15 mouse cellular contexts compared by ENCODE assay signal in the genomic region with DNA sequence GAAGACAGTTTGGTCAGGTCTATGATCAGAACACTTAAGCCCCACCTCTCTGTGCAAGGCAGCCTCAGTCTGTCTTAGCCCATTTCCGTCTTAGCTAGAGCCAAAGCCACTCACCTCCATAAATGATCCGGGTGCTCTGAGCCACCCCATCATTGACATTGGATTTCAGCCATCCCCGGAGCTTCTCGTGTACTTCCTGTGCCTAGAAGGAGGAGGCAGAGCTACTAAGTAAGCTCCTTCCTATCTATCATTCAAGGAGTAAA. TPM values are rescaled to one million over a fixed set of nuclear protein-coding genes. Genes with fewer than 3 reads are reported as not detected.
DNase-seq lines count a peak whose midpoint lies in the region; ATAC-seq and TF ChIP-seq lines count a peak whose summit lies in the region.
"Had no signal": no experiment of that assay in that cellular context is flagged by ENCODE, and none has a peak within 500 bp of the region (broad histone marks: within the 10 kb centered on the region; RNA-seq: fewer than 3 reads in every experiment).

No protein-coding gene starts in this region.

- no peak for ATAC-seq in heart, embryonic 15.5 days (replicated peaks; ENCODE audit: insufficient number of reproducible peaks, insufficient read depth, low FRiP score, low read depth)
- ATAC-seq in embryonic facial prominence, embryonic 15.5 days (ENCODE audit: insufficient number of reproducible peaks, low FRiP score, low TSS enrichment, low read depth): no peak
- ATAC-seq in liver, embryonic 13.5 days (ENCODE audit: low read depth): no peak
- ATAC-seq: hindbrain, postnatal 0 days had no signal

- DNase-seq in heart, adult 8-10 months (ENCODE audit: low spot score): no peak
- no peak for DNase-seq in liver, embryonic 13.5 days
- DNase-seq in adrenal gland, postnatal 4 days (ENCODE audit: low spot score in 2 of 2): no peak
- no peak for DNase-seq in thymus, postnatal 10 days (ENCODE audit: low spot score in 2 of 2)
- DNase-seq: embryo, embryonic 11 days; lung, adult 18-20 months; lung, postnatal 4 days; thymus, postnatal 36 days had no signal

- H3K9me3 ChIP-seq in heart, embryonic 15.5 days (replicated peaks): no peaks in the 10 kb centered on the region
- H3K9me3 ChIP-seq in E14TG2a.4 (ENCODE audit: low read length): no peaks in the 10 kb centered on the region
- H3K9me3 ChIP-seq in embryonic facial prominence, embryonic 15.5 days (replicated peaks): no peaks in the 10 kb centered on the region
- H3K9me3 ChIP-seq in liver, embryonic 13.5 days (replicated peaks): no peaks in the 10 kb centered on the region
- H3K9me3 ChIP-seq: forebrain, embryonic 12.5 days had no signal

- peak overlapping the region; percentile 73; the same call in 1 of the 2 replicates for H3K4me2 ChIP-seq in heart, embryonic 15.5 days
- H3K4me2 ChIP-seq in embryonic facial prominence, embryonic 15.5 days (replicated peaks): no peak overlapping the region
- H3K4me2 ChIP-seq in liver, embryonic 13.5 days: 0 out of 2 replicates have a peak overlapping the region, but pooled peaks have one; percentile 10

- H3K27me3 ChIP-seq in heart, embryonic 15.5 days: no peaks in the 10 kb centered on the region
- no peaks in the 10 kb centered on the region for H3K27me3 ChIP-seq in E14TG2a.4 (ENCODE audit: insufficient read depth, low read length)
- no peaks in the 10 kb centered on the region for H3K27me3 ChIP-seq in embryonic facial prominence, embryonic 15.5 days
- no peaks in the 10 kb centered on the region for H3K27me3 ChIP-seq in liver, embryonic 13.5 days
- H3K27me3 ChIP-seq: CH12.LX; forebrain, embryonic 12.5 days had no signal

- 75% methylated on average over 4 of the region's 4 CpGs for WGBS in heart, embryonic 15.5 days
- 85% methylated on average over 4 of the region's 4 CpGs for WGBS in embryonic facial prominence, embryonic 15.5 days
- WGBS in liver, embryonic 13.5 days (ENCODE audit: insufficient replicate concordance): 85% methylated on average over 4 of the region's 4 CpGs

- peaks cover 54% of the 10 kb centered on the region for H3K4me1 ChIP-seq in heart, embryonic 15.5 days (replicated peaks)
- peaks cover 77% of the 10 kb centered on the region for H3K4me1 ChIP-seq in E14TG2a.4 (replicated peaks; ENCODE audit: low read depth, low read length)
- H3K4me1 ChIP-seq in embryonic facial prominence, embryonic 15.5 days: peaks cover 48% of the 10 kb centered on the region
- peaks cover 82% of the 10 kb centered on the region for H3K4me1 ChIP-seq in liver, embryonic 13.5 days (replicated peaks)

- peak overlapping the region; percentile 98; the same call in 1 of the 2 replicates for H3K27ac ChIP-seq in heart, embryonic 15.5 days
- peak overlapping the region; percentile 94; the same call in 1 of the 2 replicates for H3K27ac ChIP-seq in embryonic facial prominence, embryonic 15.5 days (replicated peaks)
- H3K27ac ChIP-seq in liver, embryonic 13.5 days: peak overlapping the region; percentile 89
- H3K27ac ChIP-seq: forebrain, embryonic 12.5 days; hindbrain, postnatal 0 days; kidney, postnatal 0 days had no signal

- no peak overlapping the region for H3K9ac ChIP-seq in heart, embryonic 15.5 days
- no peak overlapping the region for H3K9ac ChIP-seq in embryonic facial prominence, embryonic 15.5 days
- H3K9ac ChIP-seq in liver, embryonic 13.5 days: no peak overlapping the region
- H3K9ac ChIP-seq: forebrain, embryonic 12.5 days had no signal

- H3K4me3 ChIP-seq in heart, embryonic 15.5 days: 0 out of 2 replicates have a peak overlapping the region, but pooled peaks have one; percentile 5
- peak overlapping the region; percentile 87 for H3K4me3 ChIP-seq in E14TG2a.4 (replicated peaks; ENCODE audit: low read length)
- H3K4me3 ChIP-seq in embryonic facial prominence, embryonic 15.5 days (replicated peaks): no peak overlapping the region
- no peak overlapping the region for H3K4me3 ChIP-seq in liver, embryonic 13.5 days (replicated peaks)

- no peak for TF ChIP-seq CTCF in E14TG2a.4 (conservative IDR thresholded peaks at IDR 0.05; ENCODE audit: low read length)

- peaks cover 36% of the 10 kb centered on the region for H3K36me3 ChIP-seq in heart, embryonic 15.5 days
- peaks cover 57% of the 10 kb centered on the region for H3K36me3 ChIP-seq in E14TG2a.4 (ENCODE audit: insufficient read depth, low read length)
- H3K36me3 ChIP-seq in embryonic facial prominence, embryonic 15.5 days: peaks cover 35% of the 10 kb centered on the region
- H3K36me3 ChIP-seq in liver, embryonic 13.5 days: peaks cover 41% of the 10 kb centered on the region

RNA-seq across cellular contexts. Expression of gene Tpi1, which starts 2.8 kb away (rescaled TPM):
- polyA plus RNA-seq in heart, embryonic 15.5 days (2015; fragmentation: Nextera tagmentation; extraction: Ambion mirVana): 1,247 and 1,352 TPM in 2 replicates
- 1,000 to 10,000 TPM in 1 of 4 experiments, 100 to 1,000 TPM in 3; 893 to 1,022 (median 969) TPM for total RNA-seq in heart, adult 8-10 months (2022)
- polyA plus RNA-seq in embryonic facial prominence, embryonic 15.5 days (2015; fragmentation: Nextera tagmentation; extraction: Ambion mirVana): 779 and 809 TPM in 2 replicates
- 461 and 495 TPM in 2 replicates for polyA plus RNA-seq in liver, embryonic 13.5 days (2015; fragmentation: Nextera tagmentation; extraction: Ambion mirVana)
- total RNA-seq in adrenal gland, postnatal 4 days (2021): 100 to 1,000 TPM; 422 to 439 TPM

RNA-seq across cellular contexts. Expression of gene Spsb2, which starts 2.9 kb away (rescaled TPM):
- polyA plus RNA-seq in heart, embryonic 15.5 days (2015; fragmentation: Nextera tagmentation; extraction: Ambion mirVana): 7.0 and 9.8 TPM in 2 replicates
- total RNA-seq in heart, adult 8-10 months (2022): 1 to 10 TPM; 2.0 to 5.8 (median 3.2) TPM
- polyA plus RNA-seq in embryonic facial prominence, embryonic 15.5 days (2015; fragmentation: Nextera tagmentation; extraction: Ambion mirVana): 16.4 and 17.5 TPM in 2 replicates
- 8.6 and 9.6 TPM in 2 replicates for polyA plus RNA-seq in liver, embryonic 13.5 days (2015; fragmentation: Nextera tagmentation; extraction: Ambion mirVana)
- 10 to 100 TPM; 18.7 to 19.2 TPM for total RNA-seq in adrenal gland, postnatal 4 days (2021)

RNA-seq across cellular contexts. Expression of gene Usp5, which starts 17.9 kb away (rescaled TPM):
- polyA plus RNA-seq in heart, embryonic 15.5 days (2015; fragmentation: Nextera tagmentation; extraction: Ambion mirVana): 87.2 and 114 TPM in 2 replicates
- total RNA-seq in heart, adult 8-10 months (2022): 10 to 100 TPM; 72.5 to 79.7 (median 75.8) TPM
- 140 and 141 TPM in 2 replicates for polyA plus RNA-seq in embryonic facial prominence, embryonic 15.5 days (2015; fragmentation: Nextera tagmentation; extraction: Ambion mirVana)
- polyA plus RNA-seq in liver, embryonic 13.5 days (2015; fragmentation: Nextera tagmentation; extraction: Ambion mirVana): 63.5 and 67.5 TPM in 2 replicates
- 100 to 1,000 TPM; 141 to 148 TPM for total RNA-seq in adrenal gland, postnatal 4 days (2021)

RNA-seq across cellular contexts. Expression of gene Cdca3, which starts 18.0 kb away (rescaled TPM):
- 117 and 128 TPM in 2 replicates for polyA plus RNA-seq in heart, embryonic 15.5 days (2015; fragmentation: Nextera tagmentation; extraction: Ambion mirVana)
- total RNA-seq in heart, adult 8-10 months (2022): 1 to 10 TPM in 1 of 4 experiments, under 1 TPM in 3; 0.14 to 1.4 (median 0.40) TPM
- polyA plus RNA-seq in embryonic facial prominence, embryonic 15.5 days (2015; fragmentation: Nextera tagmentation; extraction: Ambion mirVana): 128 and 138 TPM in 2 replicates
- 202 and 204 TPM in 2 replicates for polyA plus RNA-seq in liver, embryonic 13.5 days (2015; fragmentation: Nextera tagmentation; extraction: Ambion mirVana)
- total RNA-seq in adrenal gland, postnatal 4 days (2021): 10 to 100 TPM; 50.6 to 58.6 TPM

RNA-seq across cellular contexts. Expression of gene Gnb3, which starts 28.7 kb away (rescaled TPM):
- polyA plus RNA-seq in heart, embryonic 15.5 days (2015; fragmentation: Nextera tagmentation; extraction: Ambion mirVana): 4.9 and 5.2 TPM in 2 replicates
- 10 to 100 TPM; 11.6 to 18.4 (median 16.7) TPM for total RNA-seq in heart, adult 8-10 months (2022)
- polyA plus RNA-seq in embryonic facial prominence, embryonic 15.5 days (2015; fragmentation: Nextera tagmentation; extraction: Ambion mirVana): 2.0 and 2.1 TPM in 2 replicates
- 0.16 and 0.23 TPM in 2 replicates for polyA plus RNA-seq in liver, embryonic 13.5 days (2015; fragmentation: Nextera tagmentation; extraction: Ambion mirVana)
- total RNA-seq in adrenal gland, postnatal 4 days (2021): 10 to 100 TPM; 13.9 to 16.3 TPM

Comparison
In these comparisons a context has a peak if more than half of its experiments do, and no peak if none do; other contexts are left out.
1. H3K4me3 ChIP-seq: peak in heart, embryonic 15.5 days (single experiment) and E14TG2a.4 (single experiment); none in embryonic facial prominence, embryonic 15.5 days (single experiment) and liver, embryonic 13.5 days (single experiment).
2. Peak in every context shown above with its lines, with median percentiles within 50 percentile points of each other: H3K27ac ChIP-seq.